Mouse (Mus musculus) adrenal gland, adult 8-10 months (tissue): ENCODE measurements around the gene Ccndbp1. TPM values are rescaled to one million over a fixed set of nuclear protein-coding genes. Genes with fewer than 3 reads are reported as not detected.
"Not testable (repeated sequence)": the region's sequence is repeated elsewhere in the genome, so short reads cannot be mapped to it uniquely, and the experiment has no call there.

ENCODE experiments used
- DNase-seq: peaks from one replicate; pipeline ENCODE4 v3.0.0; 2022
- total RNA-seq, 4 experiments: library from RNA; stranded (reverse); gene quantifications; 2 replicates each; pipeline ENCODE4 v1.2.4; 2022

Gene Ccndbp1
- total RNA-seq, 4 experiments from 2014 or later: 51.5 to 62.7 (median 55.9) TPM

DNA sequence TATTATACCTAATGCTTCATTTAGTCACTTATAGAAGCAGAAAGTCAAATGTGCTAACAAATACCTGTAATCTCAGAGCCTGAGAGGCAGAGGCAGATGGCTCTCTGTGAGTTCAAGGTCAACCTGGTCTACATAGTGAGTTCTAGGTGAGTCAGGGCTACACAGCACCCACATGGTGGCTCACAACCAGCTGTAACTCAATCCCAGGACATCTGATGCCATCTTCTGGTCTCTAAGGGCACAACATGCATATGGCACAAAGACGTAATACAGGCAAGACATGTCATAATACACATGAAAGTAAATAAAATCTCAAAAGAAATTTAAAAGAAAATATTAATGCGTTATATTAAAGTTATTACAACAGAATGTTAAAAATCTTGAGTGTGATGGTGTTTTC lies 4.6 kb upstream of the Ccndbp1 start:
- no peak for DNase-seq

DNA sequence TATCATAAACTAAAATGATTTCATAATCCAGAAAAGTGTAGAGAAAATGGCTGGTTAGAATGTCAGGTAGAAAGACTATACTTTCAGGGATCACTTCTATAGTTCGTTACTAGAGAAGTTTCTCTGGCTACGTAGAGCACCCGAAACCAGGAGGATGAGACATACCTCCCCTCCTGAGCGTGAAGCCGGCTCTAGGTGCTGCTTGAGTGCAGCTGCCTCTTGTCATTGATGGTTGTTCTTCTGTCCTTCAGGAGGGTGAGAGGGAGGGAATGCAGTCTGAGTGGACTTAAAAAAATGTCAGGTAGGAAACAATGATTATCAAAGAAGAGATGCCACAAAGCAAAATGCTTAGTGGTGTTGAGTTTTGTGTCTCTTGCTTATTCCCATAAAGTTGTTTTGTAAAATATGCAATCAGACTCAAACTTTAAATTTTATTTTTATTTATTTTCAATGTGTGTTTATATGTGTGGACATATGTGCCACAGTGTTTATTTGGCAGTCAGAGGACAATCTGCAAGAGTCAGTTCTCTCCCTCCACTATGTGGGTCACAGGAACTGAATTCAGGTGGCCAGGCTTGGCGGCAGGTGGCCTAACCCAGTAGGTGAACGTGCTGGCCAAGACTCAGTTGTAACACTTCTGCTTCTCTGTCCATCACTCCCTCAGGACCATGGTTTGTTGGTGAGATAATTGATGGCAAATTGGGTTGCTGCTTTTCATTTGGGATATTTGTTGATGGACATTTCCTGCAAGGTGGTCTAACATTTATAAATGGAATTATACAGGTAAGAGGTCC lies 4.0 kb upstream of the Ccndbp1 start:
- DNase-seq: no peak

GRCm38 (mm10) chr2:121006986-121007385 lies 1.2 kb upstream of the Ccndbp1 start:
- no peak for DNase-seq

- no peak for DNase-seq
These were observed 433 bp downstream of the Ccndbp1 start for GRCm38 (mm10) chr2:121008664-121009007.

GRCm38 (mm10) chr2:121009071-121009677 lies 971 bp downstream of the Ccndbp1 start:
- DNase-seq: no peak

- DNase-seq: no peak
These were observed 4.5 kb downstream of the Ccndbp1 start for GRCm38 (mm10) chr2:121012676-121013075.

DNA sequence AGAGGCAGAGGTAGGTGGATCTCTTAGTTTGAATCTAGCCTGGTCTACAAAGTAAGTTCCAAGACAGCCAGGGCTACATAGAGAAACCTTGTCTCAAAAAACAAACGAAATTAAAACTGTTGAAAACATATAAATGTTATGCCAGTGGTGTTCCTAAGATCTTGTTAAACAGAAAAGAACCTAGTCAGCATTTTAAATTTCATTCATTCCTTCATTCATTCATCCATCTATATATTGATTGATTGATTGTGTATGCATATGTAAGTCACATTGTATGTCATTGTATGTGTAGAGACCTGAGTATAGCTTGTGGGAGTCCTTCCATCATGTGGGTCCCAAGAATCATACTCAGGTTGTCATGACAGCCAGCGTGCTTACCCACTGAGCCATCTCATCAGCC lies 7.3 kb downstream of the Ccndbp1 start:
- DNase-seq: no peak

GRCm38 (mm10) chr2:121016226-121016625 lies 8.0 kb downstream of the Ccndbp1 start:
- no peak for DNase-seq

DNA sequence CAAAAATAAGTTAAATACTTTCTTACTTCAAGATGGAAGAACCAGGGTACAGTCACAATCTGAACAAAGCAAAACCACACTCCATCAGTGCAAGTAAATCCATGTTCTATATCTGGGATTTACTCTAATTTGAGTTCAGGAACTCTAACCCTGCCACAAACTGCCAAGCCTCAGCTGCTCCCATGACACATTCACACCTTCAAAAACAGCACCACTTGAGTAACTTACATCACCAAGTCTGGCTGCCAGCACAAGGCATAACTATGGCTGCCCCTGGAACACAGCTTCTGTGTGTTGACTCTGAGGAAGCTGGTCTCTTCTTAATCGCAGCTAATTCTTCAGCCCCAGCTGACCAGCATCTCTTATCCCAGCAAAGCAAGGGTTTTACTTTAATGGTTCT lies 8.9 kb downstream of the Ccndbp1 start:
- DNase-seq: no peak

GRCm38 (mm10) chr2:121022918-121023317 lies 14.7 kb downstream of the Ccndbp1 start:
- DNase-seq: peak; percentile 32

DNA sequence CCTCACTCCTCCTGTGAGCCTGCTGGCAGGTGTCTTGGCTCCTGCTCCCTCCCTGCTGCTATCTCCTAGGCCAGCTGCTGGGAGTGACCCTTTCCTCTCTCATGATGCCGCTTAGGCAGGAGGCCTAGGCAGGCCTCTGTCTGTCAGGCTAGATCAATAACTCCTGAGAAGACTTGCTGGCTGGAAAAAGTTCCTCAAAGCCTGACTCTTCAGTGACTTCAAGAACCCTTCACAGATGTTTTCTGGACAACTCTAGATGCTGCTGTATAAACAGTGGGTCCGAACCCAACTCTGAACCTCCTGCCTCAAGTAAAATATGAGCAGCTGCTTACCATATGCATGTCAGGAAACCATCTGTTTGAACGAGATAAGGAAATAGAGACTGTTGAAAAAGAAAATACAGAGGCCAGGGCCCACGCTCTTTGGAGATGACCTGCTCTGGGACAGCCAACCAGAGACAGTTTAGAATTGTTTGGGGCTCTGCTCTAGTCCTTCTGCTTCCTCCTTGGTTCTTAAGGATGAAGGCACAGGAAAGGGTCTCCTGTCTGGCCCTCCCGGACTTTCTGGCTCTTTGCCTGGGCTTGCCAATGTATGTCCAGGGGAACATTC lies 28.6 kb downstream of the Ccndbp1 start, which contains the start of gene Epb42:
Gene Epb42, minus strand, starts transcription at position 340 of the 609 bp plus-strand sequence.
- no peak for DNase-seq

- DNase-seq: not testable (repeated sequence)
These were observed 30.6 kb downstream of the Ccndbp1 start for GRCm38 (mm10) chr2:121038851-121039250.

DNA sequence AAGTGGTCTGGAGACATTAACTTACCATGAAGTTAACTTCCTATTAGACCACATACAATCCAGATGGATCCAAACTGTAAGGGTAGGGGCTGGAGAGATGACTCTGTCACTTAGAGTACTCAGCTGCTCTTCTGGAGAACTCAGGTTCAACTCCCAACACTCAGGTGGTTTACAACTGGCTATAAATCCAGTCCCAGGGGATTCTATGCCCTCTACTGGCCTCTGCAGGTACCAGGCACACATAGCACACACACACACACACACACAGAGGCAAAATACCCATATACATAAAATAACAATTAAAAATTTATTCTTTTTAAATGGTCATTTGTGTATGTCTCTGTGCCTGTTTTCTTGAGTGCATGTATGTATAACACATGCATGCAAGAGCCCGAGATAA lies 31.2 kb downstream of the Ccndbp1 start:
- DNase-seq: no peak

DNA sequence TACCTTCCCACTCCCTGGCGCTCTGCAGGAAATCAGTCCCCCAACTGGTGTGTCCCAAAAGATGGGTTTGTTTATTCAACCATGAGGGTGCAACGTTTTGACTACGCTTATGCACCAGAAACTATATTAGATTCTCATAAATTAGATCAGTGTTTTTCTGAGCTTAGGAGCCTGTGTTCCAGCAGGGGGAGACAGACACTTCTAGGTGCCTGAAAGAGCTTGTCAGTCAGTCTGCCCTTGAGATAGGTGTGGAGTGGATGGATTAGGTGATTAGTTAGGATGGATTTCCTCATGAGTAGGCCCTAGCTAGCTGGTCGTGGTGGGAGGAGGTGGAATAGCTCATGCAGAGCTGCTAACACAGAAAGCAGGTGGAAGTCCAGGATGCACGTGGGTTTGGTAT lies 32.9 kb downstream of the Ccndbp1 start:
- peak; percentile 5 for DNase-seq

DNA sequence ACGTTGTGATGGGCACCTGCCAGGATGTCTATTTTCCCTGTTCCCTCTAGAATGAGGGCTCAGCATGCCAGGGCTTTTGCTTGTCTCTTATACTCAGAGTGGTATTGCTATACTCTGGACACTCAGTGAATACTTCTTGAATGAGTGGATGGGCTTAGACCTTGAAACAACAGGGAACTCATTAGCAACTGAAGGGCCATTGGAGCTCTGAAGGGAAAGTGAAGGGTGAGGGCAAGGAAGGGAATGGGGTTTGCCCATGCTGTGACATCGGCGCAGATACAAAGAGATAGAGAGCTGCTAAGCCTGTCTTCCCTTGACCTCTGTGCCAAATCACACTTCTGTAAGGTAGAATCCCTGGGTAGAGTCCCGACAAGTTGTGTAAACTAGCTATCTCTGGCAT lies 37.5 kb downstream of the Ccndbp1 start:
- no peak for DNase-seq

DNA sequence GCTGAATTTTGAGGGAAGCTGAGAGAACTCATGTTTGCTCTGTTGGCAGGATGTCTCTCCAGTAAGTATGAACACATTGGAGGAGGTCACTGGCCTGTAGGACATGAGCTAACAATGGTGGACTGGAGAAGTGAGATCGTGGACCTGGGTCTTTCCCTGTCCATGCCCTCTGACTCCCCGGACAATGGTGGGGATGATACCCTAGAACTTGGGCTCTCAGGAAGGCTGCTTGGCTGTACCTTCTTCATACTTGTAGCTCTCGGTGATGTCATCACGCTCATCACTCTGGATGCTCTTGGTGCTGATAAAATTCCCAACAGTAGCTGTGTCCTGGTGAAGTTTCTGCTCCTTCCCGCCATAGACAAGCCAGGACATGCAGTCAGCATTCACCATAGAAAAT lies 44.0 kb downstream of the Ccndbp1 start:
- no peak for DNase-seq

DNA sequence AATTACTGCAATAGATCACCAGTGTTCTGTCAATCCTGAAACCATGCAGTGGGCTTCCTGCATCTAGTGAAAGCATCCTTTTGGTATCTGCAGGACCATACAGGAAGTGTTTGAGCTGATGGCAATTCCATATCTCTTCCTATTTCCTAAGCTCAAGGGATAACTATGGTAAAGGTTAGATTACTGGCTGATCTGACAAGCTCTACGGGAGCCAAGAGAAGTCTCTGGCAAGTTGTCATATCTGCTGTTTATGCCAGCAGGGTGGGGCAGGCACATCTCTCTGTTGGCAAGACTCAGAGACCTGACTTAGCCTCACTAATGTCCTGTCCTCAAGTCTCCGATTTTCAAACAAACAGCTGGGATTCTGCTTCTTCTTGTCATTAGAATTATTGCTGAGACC lies 45.9 kb downstream of the Ccndbp1 start:
- DNase-seq: no peak

GRCm38 (mm10) chr2:121055915-121056314 lies 47.7 kb downstream of the Ccndbp1 start:
- DNase-seq: no peak

DNA sequence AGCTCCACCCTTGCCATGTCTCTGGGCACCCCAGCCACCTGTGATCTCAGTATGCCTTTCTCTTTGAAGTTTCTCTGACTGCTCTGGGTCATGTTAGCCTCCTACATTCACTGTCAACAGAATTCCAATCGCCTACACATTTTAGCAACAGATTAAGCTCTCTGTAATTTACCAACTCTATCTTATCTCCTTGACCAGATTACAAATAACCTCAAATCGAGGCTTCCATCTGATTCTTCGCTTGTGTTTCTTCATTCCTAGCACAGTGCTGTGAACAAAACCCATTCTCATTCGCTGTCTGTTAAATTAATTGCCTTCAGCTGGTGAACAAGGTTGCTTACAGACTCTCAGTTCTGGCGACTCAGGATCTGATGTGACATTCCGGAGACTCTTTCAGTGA lies 49.8 kb downstream of the Ccndbp1 start:
- no peak for DNase-seq

- DNase-seq: no peak
These were observed 53.1 kb downstream of the Ccndbp1 start for GRCm38 (mm10) chr2:121061315-121061714.
